Comparison of ENCODE assay signal across 11 mouse cellular contexts in the genomic region with DNA sequence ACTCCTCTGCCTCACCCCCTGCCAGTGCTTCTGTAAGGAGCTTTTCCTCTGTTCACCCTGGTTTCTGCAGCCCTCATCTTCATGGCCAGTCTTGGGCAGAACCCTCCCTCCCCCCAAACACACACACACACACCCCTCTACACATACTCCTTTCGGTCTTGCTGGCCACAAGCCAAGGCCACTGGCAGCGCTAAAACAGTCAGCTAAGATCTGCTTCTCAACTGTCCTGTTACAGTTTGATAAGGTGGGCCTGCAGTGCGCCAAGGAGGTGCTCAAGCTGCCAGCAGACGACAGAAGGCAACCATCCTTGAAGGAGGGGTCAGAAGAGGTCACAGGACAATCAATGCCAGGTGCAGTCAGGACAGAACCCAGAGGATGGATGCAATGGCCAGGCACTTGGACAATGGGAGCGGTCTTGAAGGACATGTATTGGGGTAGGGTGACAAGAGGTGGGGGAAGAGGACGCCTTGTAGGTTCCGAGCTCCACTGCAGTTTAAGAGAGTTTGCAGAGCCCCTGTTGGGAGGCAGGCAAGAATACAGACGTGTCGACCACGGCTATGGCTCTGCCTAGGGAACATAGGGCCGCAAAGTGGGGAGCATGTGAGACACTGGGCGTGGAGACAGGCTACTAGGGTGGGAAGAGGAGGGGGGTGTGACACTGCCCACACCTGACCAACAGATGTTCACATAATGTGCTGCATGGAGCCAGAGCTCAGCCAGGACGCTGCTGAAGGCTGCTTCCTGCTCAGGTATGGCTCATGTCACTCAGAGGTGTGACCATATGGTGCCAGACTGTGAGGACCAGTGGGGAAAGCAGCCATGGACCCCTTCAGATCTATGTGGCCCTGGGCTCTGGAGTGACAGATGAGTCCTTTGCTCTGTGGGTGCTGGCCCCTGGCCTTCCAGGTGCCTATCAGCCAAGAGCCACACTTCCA. TPM values are rescaled to one million over a fixed set of nuclear protein-coding genes. Genes with fewer than 3 reads are reported as not detected.
DNase-seq lines count a peak whose midpoint lies in the region; ATAC-seq and TF ChIP-seq lines count a peak whose summit lies in the region.
"Had no signal": no experiment of that assay in that cellular context is flagged by ENCODE, and none has a peak within 500 bp of the region (broad histone marks: within the 10 kb centered on the region; RNA-seq: fewer than 3 reads in every experiment).

No protein-coding gene starts in this region.

- peak; percentile 12; the same call in 1 of the 2 replicates for ATAC-seq in hindbrain, embryonic 14.5 days (ENCODE audit: low FRiP score)
- no peak for ATAC-seq in hindbrain, postnatal 0 days
- peak; percentile 82 for ATAC-seq in erythroid progenitor cell, adult 5-6 weeks (replicated peaks; ENCODE audit: low FRiP score, poor library complexity, severe bottlenecking)

- 0 out of 2 replicates have a peak, but pooled peaks cover 4% of the 10 kb centered on the region for H3K9me3 ChIP-seq in hindbrain, embryonic 14.5 days (ENCODE audit: control insufficient read depth, low read length)
- no peaks in the 10 kb centered on the region for H3K9me3 ChIP-seq in hindbrain, postnatal 0 days (ENCODE audit: low read length)
- H3K9me3 ChIP-seq: limb, embryonic 15.5 days had no signal

- H3K27ac ChIP-seq in hindbrain, embryonic 14.5 days, result no peak overlapping the region
- H3K27ac ChIP-seq in hindbrain, postnatal 0 days, result no peak overlapping the region
- H3K27ac ChIP-seq: heart, adult 2 months; limb, embryonic 15.5 days had no signal

- no peak for TF ChIP-seq CTCF in hindbrain, postnatal 0 days (IDR thresholded peaks at IDR 0.05; ENCODE audit: low read depth)

- H3K27me3 ChIP-seq in hindbrain, embryonic 14.5 days (ENCODE audit: control insufficient read depth, insufficient read depth, low read length), result no peaks in the 10 kb centered on the region
- H3K27me3 ChIP-seq in hindbrain, postnatal 0 days (ENCODE audit: insufficient read depth, low read length), result no peaks in the 10 kb centered on the region
- H3K27me3 ChIP-seq: limb, embryonic 15.5 days had no signal

- no peak for DNase-seq in hindbrain, embryonic 14.5 days (ENCODE audit: low spot score)
- DNase-seq in hindbrain, postnatal 0 days (ENCODE audit: low spot score), result no peak
- peak; percentile 52 for DNase-seq in spleen, adult 12 weeks (ENCODE audit: low spot score)
- DNase-seq in spleen, adult 18-20 months, result no peak
- DNase-seq in testis, postnatal 14 days (ENCODE audit: low spot score), result peak; percentile 66
- no peak for DNase-seq in adipocyte (ENCODE audit: low spot score)
- DNase-seq in yolk sac, embryonic 10.5 days (ENCODE audit: low spot score), result no peak
- DNase-seq: heart, adult 2 months; kidney, postnatal 36 days had no signal

- H3K4me1 ChIP-seq in hindbrain, embryonic 14.5 days (replicated peaks; ENCODE audit: control insufficient read depth, insufficient read depth, low read length), result peaks cover 28% of the 10 kb centered on the region; the same call in 1 of the 2 replicates
- H3K4me1 ChIP-seq in hindbrain, postnatal 0 days (ENCODE audit: insufficient read depth, low read length), result no peaks in the 10 kb centered on the region; the same call in 1 of the 2 replicates

- no peak overlapping the region for H3K4me2 ChIP-seq in hindbrain, embryonic 14.5 days (replicated peaks)
- no peak overlapping the region for H3K4me2 ChIP-seq in hindbrain, postnatal 0 days (ENCODE audit: low read depth, low read length)
- H3K4me2 ChIP-seq: limb, embryonic 15.5 days had no signal

- no peak overlapping the region for H3K4me3 ChIP-seq in hindbrain, embryonic 14.5 days (replicated peaks; ENCODE audit: low read length)
- H3K4me3 ChIP-seq in hindbrain, postnatal 0 days (ENCODE audit: low read length), result no peak overlapping the region
- H3K4me3 ChIP-seq: heart, adult 2 months; limb, embryonic 15.5 days had no signal

- H3K36me3 ChIP-seq in hindbrain, embryonic 14.5 days (replicated peaks; ENCODE audit: control insufficient read depth, insufficient read depth), result peaks cover 28% of the 10 kb centered on the region
- 0 out of 2 replicates have a peak, but pooled peaks cover 6% of the 10 kb centered on the region for H3K36me3 ChIP-seq in hindbrain, postnatal 0 days (ENCODE audit: insufficient read depth, low read length)

- WGBS in hindbrain, embryonic 14.5 days, result 69% methylated on average over 13 of the region's 13 CpGs
- 69% methylated on average over 13 of the region's 13 CpGs for WGBS in hindbrain, postnatal 0 days

- H3K9ac ChIP-seq in hindbrain, embryonic 14.5 days, result no peak overlapping the region
- H3K9ac ChIP-seq in hindbrain, postnatal 0 days (replicated peaks; ENCODE audit: low read length), result no peak overlapping the region
- H3K9ac ChIP-seq: limb, embryonic 15.5 days had no signal

RNA-seq across cellular contexts. Expression of a gene that starts 11.5 kb away (rescaled TPM):
- 1.4 and 5.5 TPM in 2 replicates for polyA plus RNA-seq in hindbrain, embryonic 14.5 days (2014; fragmentation: Nextera tagmentation; extraction: Ambion mirVana)
- 5.4 and 12.6 TPM in 2 replicates for total RNA-seq in hindbrain, postnatal 0 days (2014; rRNA removed)
- polyA plus RNA-seq in hindbrain, postnatal 0 days (2015; fragmentation: Nextera tagmentation; extraction: Ambion mirVana), result 2.4 and 2.7 TPM in 2 replicates
- total RNA-seq in erythroid progenitor cell, adult 5-6 weeks (2015; ENCODE audit: low replicate concordance), result not detected in 2 replicates
- not detected in 2 replicates for total RNA-seq in erythroid progenitor cell, adult 5-6 weeks (2017; ENCODE audit: low replicate concordance)
- polyA plus RNA-seq: limb, embryonic 15.5 days had no signal

RNA-seq across cellular contexts. Expression of a gene that starts 12.0 kb away (rescaled TPM):
- polyA plus RNA-seq in hindbrain, embryonic 14.5 days (2014; fragmentation: Nextera tagmentation; extraction: Ambion mirVana), result 36.9 and 39.8 TPM in 2 replicates
- total RNA-seq in hindbrain, postnatal 0 days (2014; rRNA removed), result 92.4 and 107 TPM in 2 replicates
- polyA plus RNA-seq in hindbrain, postnatal 0 days (2015; fragmentation: Nextera tagmentation; extraction: Ambion mirVana), result 51.6 and 56.6 TPM in 2 replicates
- 13.8 and 20.2 TPM in 2 replicates for total RNA-seq in erythroid progenitor cell, adult 5-6 weeks (2015; ENCODE audit: low replicate concordance)
- total RNA-seq in erythroid progenitor cell, adult 5-6 weeks (2017; ENCODE audit: low replicate concordance), result 21.8 and 38.9 TPM in 2 replicates

RNA-seq across cellular contexts. Expression of a gene that starts 18.0 kb away (rescaled TPM):
- 20.9 and 24.8 TPM in 2 replicates for polyA plus RNA-seq in hindbrain, embryonic 14.5 days (2014; fragmentation: Nextera tagmentation; extraction: Ambion mirVana)
- 226 and 245 TPM in 2 replicates for total RNA-seq in hindbrain, postnatal 0 days (2014; rRNA removed)
- 59.9 and 68.5 TPM in 2 replicates for polyA plus RNA-seq in hindbrain, postnatal 0 days (2015; fragmentation: Nextera tagmentation; extraction: Ambion mirVana)
- total RNA-seq in erythroid progenitor cell, adult 5-6 weeks (2015; ENCODE audit: low replicate concordance), result not detected in 2 replicates
- total RNA-seq in erythroid progenitor cell, adult 5-6 weeks (2017; ENCODE audit: low replicate concordance), result 0.53 TPM in 1 of 2 replicates, not detected in the other

RNA-seq across cellular contexts. Expression of a gene that starts 44.9 kb away (rescaled TPM):
- 64.6 and 67.8 TPM in 2 replicates for polyA plus RNA-seq in hindbrain, embryonic 14.5 days (2014; fragmentation: Nextera tagmentation; extraction: Ambion mirVana)
- 42.7 and 50.3 TPM in 2 replicates for total RNA-seq in hindbrain, postnatal 0 days (2014; rRNA removed)
- polyA plus RNA-seq in hindbrain, postnatal 0 days (2015; fragmentation: Nextera tagmentation; extraction: Ambion mirVana), result 54.0 and 56.7 TPM in 2 replicates
- 1.8 TPM in 1 of 2 replicates, not detected in the other for total RNA-seq in erythroid progenitor cell, adult 5-6 weeks (2015; ENCODE audit: low replicate concordance)
- 0.30 and 1.7 TPM in 2 replicates for total RNA-seq in erythroid progenitor cell, adult 5-6 weeks (2017; ENCODE audit: low replicate concordance)

Comparison
In these comparisons a context has a peak if more than half of its experiments do, and no peak if none do; other contexts are left out.
1. DNase-seq: peak in spleen, adult 12 weeks (single experiment) and testis, postnatal 14 days (single experiment); none in hindbrain, embryonic 14.5 days (single experiment), hindbrain, postnatal 0 days (single experiment), spleen, adult 18-20 months (0 of 2), adipocyte (single experiment) and yolk sac, embryonic 10.5 days (single experiment).
2. RNA of a gene that starts 18.0 kb away (total RNA-seq): 226 to 245 TPM in hindbrain, postnatal 0 days; 0.53 TPM in erythroid progenitor cell, adult 5-6 weeks; every median in the first group is over 100 times any median in the second.